Comparison of ENCODE assay signal across 30 mouse cellular contexts in the genomic region with DNA sequence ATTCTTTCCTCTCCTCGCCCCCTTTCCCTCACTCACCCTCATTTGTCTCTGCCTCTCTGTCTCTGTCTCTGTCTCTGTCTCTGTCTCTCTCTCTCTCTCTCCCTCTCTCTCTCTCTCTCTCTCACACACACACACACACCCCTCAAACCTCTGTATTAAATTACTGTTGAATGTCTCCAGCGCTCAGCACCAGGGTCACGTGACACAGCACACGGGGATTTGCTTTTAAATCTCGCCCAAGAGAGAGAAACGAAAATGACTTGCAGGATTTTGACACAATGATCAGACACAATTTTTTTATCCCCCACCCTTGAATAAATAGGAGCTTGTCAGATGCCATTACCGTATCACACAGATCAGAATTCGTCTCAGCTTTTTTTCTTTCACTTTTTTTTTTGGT.
DNase-seq lines count a peak whose midpoint lies in the region; ATAC-seq and TF ChIP-seq lines count a peak whose summit lies in the region.
"Had no signal": no experiment of that assay in that cellular context is flagged by ENCODE, and none has a peak within 500 bp of the region (broad histone marks: within the 10 kb centered on the region; RNA-seq: fewer than 3 reads in every experiment).

No protein-coding gene starts in this region.

- no peaks in the 10 kb centered on the region for H3K79me2 ChIP-seq in myocyte (ENCODE audit: control insufficient read depth, insufficient read depth)

- no peak for ATAC-seq in kidney, embryonic 15.5 days (replicated peaks; ENCODE audit: low FRiP score)
- no peak for ATAC-seq in midbrain, embryonic 14.5 days (ENCODE audit: low FRiP score, low TSS enrichment)
- no peak for ATAC-seq in midbrain, embryonic 13.5 days
- ATAC-seq in embryonic facial prominence, embryonic 13.5 days (ENCODE audit: insufficient number of reproducible peaks, insufficient read depth, low FRiP score, low TSS enrichment, low read depth), result no peak
- ATAC-seq: activated CD4-positive, CD25-positive, alpha-beta regulatory T cell, adult 4 months; forebrain, postnatal 0 days; hindbrain, postnatal 0 days; intestine, embryonic 15.5 days; liver, embryonic 12.5 days; liver, postnatal 0 days; lung, postnatal 0 days had no signal

- no peaks in the 10 kb centered on the region for H3K36me3 ChIP-seq in kidney, embryonic 15.5 days
- H3K36me3 ChIP-seq in midbrain, embryonic 14.5 days (ENCODE audit: control insufficient read depth, insufficient read depth, low read length), result no peaks in the 10 kb centered on the region
- H3K36me3 ChIP-seq in midbrain, embryonic 13.5 days, result no peaks in the 10 kb centered on the region
- H3K36me3 ChIP-seq in embryonic facial prominence, embryonic 13.5 days, result no peaks in the 10 kb centered on the region
- H3K36me3 ChIP-seq in myocyte (ENCODE audit: control insufficient read depth, insufficient read depth), result no peaks in the 10 kb centered on the region
- H3K36me3 ChIP-seq: forebrain, embryonic 12.5 days; intestine, embryonic 15.5 days; liver, embryonic 12.5 days; neural tube, embryonic 15.5 days had no signal

- no peaks in the 10 kb centered on the region for H3K27me3 ChIP-seq in kidney, embryonic 15.5 days
- H3K27me3 ChIP-seq in midbrain, embryonic 14.5 days (ENCODE audit: control insufficient read depth, insufficient read depth, low read length), result no peaks in the 10 kb centered on the region
- H3K27me3 ChIP-seq in midbrain, embryonic 13.5 days, result no peaks in the 10 kb centered on the region
- H3K27me3 ChIP-seq in embryonic facial prominence, embryonic 13.5 days, result no peaks in the 10 kb centered on the region
- no peaks in the 10 kb centered on the region for H3K27me3 ChIP-seq in myocyte (ENCODE audit: control insufficient read depth, insufficient read depth, insufficient read length)
- H3K27me3 ChIP-seq: forebrain, embryonic 12.5 days; intestine, embryonic 15.5 days; liver, embryonic 12.5 days; neural tube, embryonic 15.5 days had no signal

- no peak overlapping the region for H3ac ChIP-seq in myocyte (ENCODE audit: control insufficient read depth, insufficient read length)

- 0 out of 2 replicates have a peak overlapping the region, but pooled peaks have one; percentile 16 for H3K4me2 ChIP-seq in kidney, embryonic 15.5 days
- H3K4me2 ChIP-seq in midbrain, embryonic 14.5 days (ENCODE audit: low read length), result no peak overlapping the region
- H3K4me2 ChIP-seq in midbrain, embryonic 13.5 days (replicated peaks), result no peak overlapping the region
- H3K4me2 ChIP-seq in embryonic facial prominence, embryonic 13.5 days, result peak overlapping the region; percentile 24
- H3K4me2 ChIP-seq in myocyte (ENCODE audit: low read depth), result peak overlapping the region; percentile 48
- H3K4me2 ChIP-seq: forebrain, embryonic 12.5 days; intestine, embryonic 15.5 days; liver, embryonic 12.5 days; neural tube, embryonic 15.5 days had no signal

- 54% methylated on average over 8 of the region's 8 CpGs for WGBS in kidney, embryonic 15.5 days
- 74% methylated on average over 8 of the region's 8 CpGs for WGBS in midbrain, embryonic 14.5 days
- 83% methylated on average over 8 of the region's 8 CpGs for WGBS in midbrain, embryonic 13.5 days
- 20% methylated on average over 8 of the region's 8 CpGs for WGBS in embryonic facial prominence, embryonic 13.5 days

- no peaks in the 10 kb centered on the region for H3K9me3 ChIP-seq in kidney, embryonic 15.5 days (replicated peaks)
- no peaks in the 10 kb centered on the region for H3K9me3 ChIP-seq in midbrain, embryonic 14.5 days (ENCODE audit: control insufficient read depth, low read length)
- H3K9me3 ChIP-seq in midbrain, embryonic 13.5 days, result no peaks in the 10 kb centered on the region
- H3K9me3 ChIP-seq in embryonic facial prominence, embryonic 13.5 days, result no peaks in the 10 kb centered on the region
- H3K9me3 ChIP-seq: forebrain, embryonic 12.5 days; intestine, embryonic 15.5 days; liver, embryonic 12.5 days; neural tube, embryonic 15.5 days had no signal

- TF ChIP-seq POLR2A in myocyte (IDR thresholded peaks at IDR 0.05; ENCODE audit: insufficient read length, low read depth), result no peak

- no peak for DNase-seq in kidney, postnatal 25 days
- peak; percentile 17 for DNase-seq in midbrain, embryonic 14.5 days
- no peak for DNase-seq in left cerebral cortex, postnatal 36 days (ENCODE audit: low spot score in 2 of 2)
- DNase-seq: adrenal gland, adult 2 months; adrenal gland, postnatal 36 days; cerebellum, adult 2 months; cerebellum, postnatal 36 days; forebrain, postnatal 0 days; gastrocnemius, postnatal 14 days; heart, postnatal 14 days; kidney, adult 2 months; kidney, postnatal 10 days; liver, postnatal 0 days; spleen, adult 18-20 months; thymus, adult 18-20 months; thymus, postnatal 25 days had no signal

- no peaks in the 10 kb centered on the region for H3K4me1 ChIP-seq in kidney, embryonic 15.5 days
- no peaks in the 10 kb centered on the region for H3K4me1 ChIP-seq in midbrain, embryonic 14.5 days (ENCODE audit: control insufficient read depth, insufficient read depth, low read length)
- no peaks in the 10 kb centered on the region for H3K4me1 ChIP-seq in midbrain, embryonic 13.5 days (replicated peaks)
- no peaks in the 10 kb centered on the region for H3K4me1 ChIP-seq in embryonic facial prominence, embryonic 13.5 days
- H3K4me1 ChIP-seq: forebrain, embryonic 12.5 days; intestine, embryonic 15.5 days; liver, embryonic 12.5 days; neural tube, embryonic 15.5 days had no signal

- H3K4me3 ChIP-seq in kidney, embryonic 15.5 days (replicated peaks), result no peak overlapping the region
- H3K4me3 ChIP-seq in midbrain, embryonic 14.5 days (replicated peaks; ENCODE audit: low read depth, low read length), result no peak overlapping the region
- H3K4me3 ChIP-seq in midbrain, embryonic 13.5 days (replicated peaks), result no peak overlapping the region
- H3K4me3 ChIP-seq in embryonic facial prominence, embryonic 13.5 days, result no peak overlapping the region
- no peak overlapping the region for H3K4me3 ChIP-seq in myocyte
- H3K4me3 ChIP-seq: erythroblast, embryonic 14.5 days; forebrain, embryonic 12.5 days; intestine, embryonic 15.5 days; liver, embryonic 12.5 days; neural tube, embryonic 15.5 days had no signal

- no peak overlapping the region for H3K9ac ChIP-seq in kidney, embryonic 15.5 days
- H3K9ac ChIP-seq in midbrain, embryonic 14.5 days (replicated peaks; ENCODE audit: low read length), result no peak overlapping the region
- H3K9ac ChIP-seq in midbrain, embryonic 13.5 days (replicated peaks), result no peak overlapping the region
- H3K9ac ChIP-seq in embryonic facial prominence, embryonic 13.5 days, result no peak overlapping the region
- H3K9ac ChIP-seq: forebrain, embryonic 12.5 days; forebrain, postnatal 0 days; intestine, embryonic 15.5 days; liver, embryonic 12.5 days; liver, postnatal 0 days; neural tube, embryonic 15.5 days had no signal

- no peak overlapping the region for H3K27ac ChIP-seq in kidney, embryonic 15.5 days
- no peak overlapping the region for H3K27ac ChIP-seq in midbrain, embryonic 14.5 days (replicated peaks; ENCODE audit: low read depth, low read length)
- H3K27ac ChIP-seq in midbrain, embryonic 13.5 days, result no peak overlapping the region
- no peak overlapping the region for H3K27ac ChIP-seq in embryonic facial prominence, embryonic 13.5 days
- H3K27ac ChIP-seq: forebrain, embryonic 12.5 days; hindbrain, postnatal 0 days; intestine, embryonic 15.5 days; liver, embryonic 12.5 days; macrophage; neural tube, embryonic 15.5 days; stomach, postnatal 0 days had no signal

- intact Hi-C loops in left cerebral cortex, postnatal 36 days (cut with DNase I), result no loop called here

TF ChIP-seq in myocyte, 11 proteins besides CTCF, POLR2A, EP300 and RAD21:
- TF ChIP-seq MYOG (IDR thresholded peaks at IDR 0.05; ENCODE audit: control insufficient read depth in 1 of 3, insufficient read depth in 1 of 3, insufficient read length in 2 of 3, low read depth in 2 of 3), result no peak
- peak; percentile 83 for TF ChIP-seq USF1 (IDR thresholded peaks at IDR 0.05; ENCODE audit: low read depth)

Comparison
In these comparisons a context has a peak if more than half of its experiments do, and no peak if none do; other contexts are left out.
1. H3K4me2 ChIP-seq: peak in kidney, embryonic 15.5 days (single experiment), embryonic facial prominence, embryonic 13.5 days (single experiment) and myocyte (single experiment); none in midbrain, embryonic 14.5 days (single experiment) and midbrain, embryonic 13.5 days (single experiment).